Mouse (Mus musculus) layer of hippocampus, postnatal 36 days (tissue): ENCODE measurements around the gene 1700102P08Rik. TPM values are rescaled to one million over a fixed set of nuclear protein-coding genes. Genes with fewer than 3 reads are reported as not detected.

Source experiments
- total RNA-seq, 2 experiments: library from RNA; stranded (reverse); gene quantifications; 2 replicates each; pipeline ENCODE4 v1.2.3; 2021

The 1700102P08Rik gene
- total RNA-seq, 2 experiments from 2014 or later, result 2.6 to 2.9 TPM

Other genes with a start within 250 kb of the 1700102P08Rik start
- gene Bsn, start 202.4 kb upstream of the 1700102P08Rik start, total RNA-seq, result 100 to 1,000 TPM; 216 to 234 TPM
- gene Dag1, start 128.8 kb upstream of the 1700102P08Rik start, total RNA-seq, result 10 to 100 TPM; 77.8 to 82.4 TPM
- 100 to 1,000 TPM in 1 of 2 experiments, 10 to 100 TPM in 1; 96.7 to 118 TPM for gene Nicn1, start 102.4 kb upstream of the 1700102P08Rik start, total RNA-seq
- 10 to 100 TPM; 34.9 to 36.2 TPM for gene Amt, start 96.0 kb upstream of the 1700102P08Rik start, total RNA-seq
- 100 to 1,000 TPM; 169 to 173 TPM for gene Rhoa, start 86.7 kb upstream of the 1700102P08Rik start, total RNA-seq
- gene Tcta, start 86.6 kb upstream of the 1700102P08Rik start, total RNA-seq, result 10 to 100 TPM; 29.1 to 30.0 TPM
- gene Gpx1, start 53.9 kb upstream of the 1700102P08Rik start, total RNA-seq, result 10 to 100 TPM; 61.2 to 62.8 TPM
- 100 to 1,000 TPM; 107 to 110 TPM for gene Usp4, start 45.0 kb upstream of the 1700102P08Rik start, total RNA-seq
- gene Ccdc36, start 35.7 kb downstream of the 1700102P08Rik start, total RNA-seq, result under 1 TPM in 1 of 2 experiments, not detected in 1; 0.18 TPM
- not detected for gene BC048562, start 43.7 kb downstream of the 1700102P08Rik start, total RNA-seq
- 10 to 100 TPM; 32.0 to 37.2 TPM for gene Ccdc71, start 67.7 kb downstream of the 1700102P08Rik start, total RNA-seq
- gene Klhdc8b, start 68.8 kb downstream of the 1700102P08Rik start, total RNA-seq, result 10 to 100 TPM; 16.6 to 18.1 TPM
- gene Lamb2, start 86.9 kb downstream of the 1700102P08Rik start, total RNA-seq, result 10 to 100 TPM; 25.1 to 34.4 TPM
- gene Usp19, start 97.8 kb downstream of the 1700102P08Rik start, total RNA-seq, result 100 to 1,000 TPM; 140 to 165 TPM
- 10 to 100 TPM; 72.1 to 88.7 TPM for gene Qars, start 114.9 kb downstream of the 1700102P08Rik start, total RNA-seq
- gene Qrich1, start 124.0 kb downstream of the 1700102P08Rik start, total RNA-seq, result 100 to 1,000 TPM; 139 to 141 TPM
- 10 to 100 TPM; 63.4 to 68.4 TPM for gene Impdh2, start 167.5 kb downstream of the 1700102P08Rik start, total RNA-seq
- gene Ndufaf3, start 174.6 kb downstream of the 1700102P08Rik start, total RNA-seq, result 10 to 100 TPM; 52.6 to 66.3 TPM
- 100 to 1,000 TPM in 1 of 2 experiments, 10 to 100 TPM in 1; 98.7 to 109 TPM for gene Dalrd3, start 177.1 kb downstream of the 1700102P08Rik start, total RNA-seq
- 100 to 1,000 TPM; 106 to 107 TPM for gene Wdr6, start 185.9 kb downstream of the 1700102P08Rik start, total RNA-seq
- gene P4htm, start 204.9 kb downstream of the 1700102P08Rik start, total RNA-seq, result 10 to 100 TPM; 93.1 to 93.2 TPM